Mouse (Mus musculus) ES-Bruce4 (cell line): ENCODE measurements at regions not wholly inside any gene's neighbourhood (a gene's known extent, or its start where the extent isn't known, plus 50 kb on each side); places are given as distances from the start of the nearest gene placed in this dataset.

Experiments used
- CTCF ChIP-seq: IDR thresholded peaks from one replicate; pipeline ENCODE4 v1.8.1; 2011; ENCODE audit warnings: low read depth, low read length
- EP300 ChIP-seq: IDR thresholded peaks from 2 replicates; pipeline ENCODE4 v1.6.1; 2011; ENCODE audit warnings: low read depth, low read length; ENCODE audit not compliant: insufficient read depth
- POLR2A ChIP-seq: IDR thresholded peaks from one replicate; pipeline ENCODE4 v1.8.1; 2011; ENCODE audit warnings: low read length; ENCODE audit not compliant: insufficient read depth

GRCm38 (mm10) chr7:111305196-111305595 is 222.4 kb upstream of the Eif4g2 start:
- TF ChIP-seq CTCF (peak; percentile 6), POLR2A (no peak), EP300 (no peak)
